Mouse (Mus musculus) MEL (cell line): ENCODE measurements around the gene C1ql4. TPM values are rescaled to one million over a fixed set of nuclear protein-coding genes. Genes with fewer than 3 reads are reported as not detected.
A peak's percentile ranks its signal among the peaks of the same experiment; 100 is the strongest.

ENCODE experiments used
- DNase-seq: peaks from one replicate; pipeline ENCODE4 v3.0.0; 2011; ENCODE audit warnings: low read depth, low spot score
- H3K27ac ChIP-seq: 2 replicates; pipeline ENCODE4 v1.5.1; 2012; ENCODE audit warnings: low read depth, mild to moderate bottlenecking, control low read depth, low read length, moderate library complexity; ENCODE audit not compliant: control insufficient read depth
- H3K27me3 ChIP-seq, 2 experiments: fragments of 150-350 bp in 1 of 2; sonication (generic) in 1 of 2; 2 replicates each; pipeline ENCODE4 v1.6.1; 2012; ENCODE audit warnings: low read length in 2 of 2, mild to moderate bottlenecking in 2 of 2, improper control_type of control experiment in 1 of 2, moderate library complexity in 1 of 2; ENCODE audit not compliant: insufficient read depth in 2 of 2, control insufficient read depth in 1 of 2
- H3K36me3 ChIP-seq, 2 experiments: 2 replicates each; pipeline ENCODE4 v1.6.1; 2012 to 2014; ENCODE audit warnings: low read length in 2 of 2, improper control_type of control experiment in 1 of 2, inconsistent platforms in 1 of 2, mild to moderate bottlenecking in 1 of 2; ENCODE audit not compliant: insufficient read depth in 2 of 2, control insufficient read depth in 1 of 2
- H3K4me1 ChIP-seq, 2 experiments: fragments of 150-350 bp in 1 of 2; sonication (generic) in 1 of 2; 2 replicates each; pipeline ENCODE4 v1.6.1; 2012; ENCODE audit warnings: low read length in 2 of 2, improper control_type of control experiment in 1 of 2, mild to moderate bottlenecking in 1 of 2; ENCODE audit not compliant: insufficient read depth in 2 of 2, control insufficient read depth in 1 of 2
- H3K4me3 ChIP-seq, 2 experiments: fragments of 150-350 bp in 1 of 2; sonication (generic) in 1 of 2; 2 replicates each; pipeline ENCODE4 v1.5.1; 2012; ENCODE audit warnings: low read depth in 2 of 2, low read length in 2 of 2, mild to moderate bottlenecking in 2 of 2, moderate library complexity in 2 of 2, control low read depth in 1 of 2, improper control_type of control experiment in 1 of 2; ENCODE audit not compliant: control insufficient read depth in 1 of 2, insufficient read depth in 1 of 2
- H3K79me2 ChIP-seq: 2 replicates; pipeline ENCODE4 v1.6.1; 2012; ENCODE audit warnings: mild to moderate bottlenecking, low read length, moderate library complexity; ENCODE audit not compliant: control insufficient read depth, poor library complexity, insufficient read depth
- H3K9ac ChIP-seq: 2 replicates; pipeline ENCODE4 v1.6.1; 2012; ENCODE audit warnings: low read depth, mild to moderate bottlenecking, control low read depth, low read length, moderate library complexity; ENCODE audit not compliant: control insufficient read depth, poor library complexity, severe bottlenecking
- H3K9me3 ChIP-seq: fragments of 150-350 bp; sonication (generic); replicated peaks from 2 replicates; pipeline ENCODE4 v1.6.1; 2012; ENCODE audit warnings: mild to moderate bottlenecking, low read length, improper control_type of control experiment, moderate library complexity; ENCODE audit not compliant: insufficient read depth
- BHLHE40 ChIP-seq: IDR thresholded peaks from 2 replicates; pipeline ENCODE4 v1.6.1; 2012; ENCODE audit warnings: low read depth, mild to moderate bottlenecking, inconsistent platforms, low read length, improper control_type of control experiment, borderline replicate concordance
- CHD1 ChIP-seq: IDR thresholded peaks from 2 replicates; pipeline ENCODE4 v1.6.1; 2012; ENCODE audit warnings: low read depth, mild to moderate bottlenecking, inconsistent platforms, low read length, improper control_type of control experiment
- CHD2 ChIP-seq: IDR thresholded peaks from 2 replicates; pipeline ENCODE4 v1.6.1; 2011; ENCODE audit warnings: low read length, improper control_type of control experiment
- E2F4 ChIP-seq: IDR thresholded peaks from 2 replicates; pipeline ENCODE4 v1.6.1; 2011; ENCODE audit warnings: low read depth, low read length, improper control_type of control experiment, borderline replicate concordance
- ELF1 ChIP-seq: IDR thresholded peaks from 2 replicates; pipeline ENCODE4 v1.6.1; 2014; ENCODE audit warnings: low read depth, mild to moderate bottlenecking, inconsistent platforms, low read length, improper control_type of control experiment, moderate library complexity
- GABPA ChIP-seq: IDR thresholded peaks from 2 replicates; pipeline ENCODE4 v1.6.1; 2012; ENCODE audit warnings: low read depth, mild to moderate bottlenecking, inconsistent platforms, low read length, improper control_type of control experiment, moderate library complexity
- MYC ChIP-seq: IDR thresholded peaks from 2 replicates; pipeline ENCODE4 v1.6.1; 2011; ENCODE audit warnings: low read depth, mild to moderate bottlenecking, low read length, improper control_type of control experiment, moderate library complexity
- NELFE ChIP-seq: IDR thresholded peaks from 2 replicates; pipeline ENCODE4 v1.6.1; 2011; ENCODE audit warnings: low read depth, low read length, improper control_type of control experiment
- NRF1 ChIP-seq: IDR thresholded peaks from 2 replicates; pipeline ENCODE4 v1.6.1; 2014; ENCODE audit warnings: low read depth, mild to moderate bottlenecking, inconsistent platforms, low read length, improper control_type of control experiment, moderate library complexity; ENCODE audit not compliant: poor library complexity, insufficient read depth, severe bottlenecking
- POLR2A ChIP-seq, 2 experiments: IDR thresholded peaks; 2 replicates each; pipeline ENCODE4 v1.6.1; 2011 to 2012; ENCODE audit warnings: low read length in 2 of 2, mild to moderate bottlenecking in 2 of 2, control low read depth in 1 of 2, improper control_type of control experiment in 1 of 2, low read depth in 1 of 2, moderate library complexity in 1 of 2; ENCODE audit not compliant: control insufficient read depth in 1 of 2, insufficient read depth in 1 of 2, poor library complexity in 1 of 2
- POLR2AphosphoS2 ChIP-seq: IDR thresholded peaks from 2 replicates; pipeline ENCODE4 v1.6.1; 2011; ENCODE audit warnings: low read length, improper control_type of control experiment
- SMC3 ChIP-seq: IDR thresholded peaks from 2 replicates; pipeline ENCODE4 v1.6.1; 2011; ENCODE audit warnings: low read depth, low read length, improper control_type of control experiment
- TAL1 ChIP-seq: IDR thresholded peaks from 2 replicates; pipeline ENCODE4 v1.6.1; 2012; ENCODE audit warnings: mild to moderate bottlenecking, inconsistent platforms, low read length, moderate library complexity, mixed read lengths
- UBTF ChIP-seq: IDR thresholded peaks from 2 replicates; pipeline ENCODE4 v1.6.1; 2012; ENCODE audit warnings: low read depth, mild to moderate bottlenecking, inconsistent platforms, low read length, improper control_type of control experiment, moderate library complexity, borderline replicate concordance; ENCODE audit not compliant: insufficient read depth
- ZKSCAN1 ChIP-seq: IDR thresholded peaks from 2 replicates; pipeline ENCODE4 v1.6.1; 2012; ENCODE audit warnings: low read depth, mild to moderate bottlenecking, inconsistent platforms, low read length, improper control_type of control experiment, moderate library complexity
- ZMIZ1 ChIP-seq: IDR thresholded peaks from 2 replicates; pipeline ENCODE4 v1.6.1; 2012; ENCODE audit warnings: low read depth, mild to moderate bottlenecking, inconsistent platforms, low read length, improper control_type of control experiment, moderate library complexity
- ZNF384 ChIP-seq: IDR thresholded peaks from 2 replicates; pipeline ENCODE4 v1.6.1; 2012; ENCODE audit warnings: low read depth, mild to moderate bottlenecking, inconsistent platforms, low read length, improper control_type of control experiment
- polyA plus RNA-seq, 2 experiments: library from polyadenylated mRNA; stranded (reverse) in 1 of 2; unstranded in 1 of 2; fragments of >175 nt in 1 of 2; fragments of >200 nt in 1 of 2; gene quantifications; 2 replicates each; pipeline versions ENCODE4 v1.2.1 to v1.2.4; 2012; ENCODE audit warnings: low replicate concordance in 2 of 2, low read depth in 1 of 2; ENCODE audit not compliant: insufficient read length in 2 of 2, insufficient read depth in 1 of 2, missing spikeins in 1 of 2
- total RNA-seq: library from RNA; depleted of rRNA; stranded (reverse); fragments of 300-350 nt; gene quantifications from 2 replicates; pipeline ENCODE4 v1.2.3, GENCODE M21; 2012

The C1ql4 gene
- total and polyA plus RNA-seq, 3 experiments: 0.08 to 0.15 TPM; not detected in 1

- DNase-seq: no peak
These were observed 1.6 kb downstream of the C1ql4 start for GRCm38 (mm10) chr15:99085997-99086396.

GRCm38 (mm10) chr15:99084618-99085017, 3.0 kb downstream of the C1ql4 start:
- Histone ChIP-seq H3K79me2 (no peaks in the 10 kb centered on the region), H3K9ac (no peak overlapping the region), H3K36me3 (peaks cover 0 to 9% of the 10 kb centered on the region in 2 experiments; a peak in 2 of 4 replicates), H3K27ac (no peak overlapping the region), H3K27me3 (no peaks in the 10 kb centered on the region), H3K4me3 (no peak overlapping the region), H3K9me3 (no peaks in the 10 kb centered on the region), H3K4me1 (no peaks in the 10 kb centered on the region)
- no peak for DNase-seq
- TF ChIP-seq CHD1 (no peak), TAL1 (no peak), ZNF384 (0 out of 2 replicates have a peak, but pooled peaks have one; percentile 34)

More at GRCm38 (mm10) chr15:99085997-99086396, 1.6 kb downstream of the C1ql4 start:
- Histone ChIP-seq H3K79me2 (no peaks in the 10 kb centered on the region), H3K4me3 (no peak overlapping the region), H3K9ac (no peak overlapping the region), H3K9me3 (no peaks in the 10 kb centered on the region), H3K27ac (no peak overlapping the region), H3K4me1 (no peaks in the 10 kb centered on the region), H3K36me3 (peaks cover 0 to 4% of the 10 kb centered on the region in 2 experiments; a peak in 1 of 4 replicates), H3K27me3 (no peaks in the 10 kb centered on the region)
- TF ChIP-seq CHD2: no peak
- no peak for TF ChIP-seq NELFE
- TF ChIP-seq SMC3: no peak
- TF ChIP-seq ZMIZ1: no peak
- no peak for TF ChIP-seq POLR2A (IDR thresholded peaks at IDR 0.05; ENCODE audit: control insufficient read depth in 1 of 2, insufficient read depth in 1 of 2, low read depth in 1 of 2, low read length in 2 of 2, poor library complexity in 1 of 2)
- no peak for TF ChIP-seq ZNF384

- H3K27me3 ChIP-seq: no peaks in the 10 kb centered on the region
- H3K9ac ChIP-seq: no peak overlapping the region
- no peaks in the 10 kb centered on the region for H3K79me2 ChIP-seq
- TF ChIP-seq ZNF384: no peak
- no peak for TF ChIP-seq GABPA
- TF ChIP-seq ELF1: no peak
- no peak for TF ChIP-seq E2F4
- no peak for TF ChIP-seq UBTF
- TF ChIP-seq BHLHE40: no peak
- TF ChIP-seq ZMIZ1: peak; percentile 21; the same call in 1 of the 2 replicates
- no peak for TF ChIP-seq MYC
- no peak for TF ChIP-seq ZKSCAN1
- peak in 1 of 2 experiments; percentile 49; a peak in 1 of 4 replicates for TF ChIP-seq POLR2A (IDR thresholded peaks at IDR 0.05; ENCODE audit: control insufficient read depth in 1 of 2, insufficient read depth in 1 of 2, low read depth in 1 of 2, low read length in 2 of 2, poor library complexity in 1 of 2)
- TF ChIP-seq NRF1: no peak
- TF ChIP-seq POLR2AphosphoS2: peak; percentile 88; the same call in 1 of the 2 replicates
- no peak overlapping the region for H3K4me3 ChIP-seq
- H3K4me1 ChIP-seq: no peaks in the 10 kb centered on the region
- H3K9me3 ChIP-seq: no peaks in the 10 kb centered on the region
- peaks cover 0 to 9% of the 10 kb centered on the region in 2 experiments; a peak in 2 of 4 replicates for H3K36me3 ChIP-seq
- no peak for DNase-seq
- no peak overlapping the region for H3K27ac ChIP-seq
These were observed 3.6 kb downstream of the C1ql4 start for GRCm38 (mm10) chr15:99083867-99084557.
